Mouse (Mus musculus) small intestine, adult 2 months (tissue): ENCODE results near the gene Prdx2. TPM values are rescaled to one million over a fixed set of nuclear protein-coding genes. Genes with fewer than 3 reads are reported as not detected.

Source experiments
- H3K27ac ChIP-seq: fragments of 200-500 bp; 2 replicates; pipeline ENCODE4 v1.5.1; 2012; ENCODE audit warnings: low read depth, low read length, control low read depth, inconsistent platforms; ENCODE audit not compliant: insufficient read depth
- H3K27me3 ChIP-seq: fragments of 200-500 bp; 2 replicates; pipeline ENCODE4 v1.6.1; 2012; ENCODE audit warnings: mild to moderate bottlenecking, moderate library complexity, low read length, inconsistent platforms; ENCODE audit not compliant: control insufficient read depth, insufficient read depth
- H3K36me3 ChIP-seq: fragments of 200-500 bp; 2 replicates; pipeline ENCODE4 v1.6.1; 2012; ENCODE audit warnings: mild to moderate bottlenecking, low read length, control low read depth, inconsistent platforms; ENCODE audit not compliant: control insufficient read depth, insufficient read depth
- H3K4me1 ChIP-seq: fragments of 200-500 bp; 2 replicates; pipeline ENCODE4 v1.6.1; 2012; ENCODE audit warnings: low read length, inconsistent platforms, mixed read lengths; ENCODE audit not compliant: control insufficient read depth, insufficient read depth, insufficient read length
- H3K4me3 ChIP-seq: fragments of 200-500 bp; 2 replicates; pipeline ENCODE4 v1.5.1; 2012; ENCODE audit warnings: low read depth, mild to moderate bottlenecking, control low read depth, inconsistent platforms, low read length, moderate library complexity
- CTCF ChIP-seq: fragments of 200-500 bp; IDR thresholded peaks from 2 replicates; pipeline ENCODE4 v1.5.1; 2012; ENCODE audit warnings: low read depth, mild to moderate bottlenecking, control low read depth, inconsistent platforms, low read length, moderate library complexity, mixed read lengths; ENCODE audit not compliant: insufficient replicate concordance, insufficient read length; ENCODE audit errors: extremely low read depth
- POLR2A ChIP-seq: fragments of 200-500 bp; IDR thresholded peaks from 2 replicates; pipeline ENCODE4 v1.6.1; 2012; ENCODE audit warnings: low read depth, mild to moderate bottlenecking, control low read depth, inconsistent platforms, low read length, moderate library complexity
- WGBS: fragments of 180-500 bp; shearing (Covaris S2); methylation state at CpG from one replicate; pipeline ENCODE4 v1.1.7; 2018; 5-methylcytosine and 5-hydroxymethylcytosine counted together
- polyA plus RNA-seq: library from polyadenylated mRNA; depleted of rRNA; stranded (reverse); fragments of >200 nt; gene quantifications from 2 replicates; pipeline ENCODE4 v1.2.3, GENCODE M21; 2012

Prdx2 gene
- polyA plus RNA-seq, 1 experiment, result 141 TPM

GRCm38 (mm10) chr8:84975434-84975833, 6.0 kb downstream of the Prdx2 start:
- no peaks in the 10 kb centered on the region for H3K27me3 ChIP-seq
- TF ChIP-seq POLR2A (no peak), CTCF (peak; percentile 90; the same call in 1 of the 2 replicates)
- peaks cover 11% of the 10 kb centered on the region for H3K36me3 ChIP-seq
- H3K4me3 ChIP-seq, result peak overlapping the region; percentile 92; the same call in 1 of the 2 replicates
- WGBS, result 28% methylated on average over 7 of the region's 7 CpGs
- peaks cover 9% of the 10 kb centered on the region for H3K4me1 ChIP-seq
- peak overlapping the region; percentile 94 for H3K27ac ChIP-seq

GRCm38 (mm10) chr8:84976031-84976762, 6.8 kb downstream of the Prdx2 start:
- peaks cover 16% of the 10 kb centered on the region for H3K4me1 ChIP-seq
- H3K36me3 ChIP-seq, result peaks cover 8% of the 10 kb centered on the region
- under 1% methylated on average over 61 of the region's 61 CpGs for WGBS
- H3K27me3 ChIP-seq, result no peaks in the 10 kb centered on the region
- peak overlapping the region; percentile 92 for H3K4me3 ChIP-seq
- TF ChIP-seq POLR2A (peak; percentile 86), CTCF (no peak)
- H3K27ac ChIP-seq, result peak overlapping the region; percentile 94

- no peaks in the 10 kb centered on the region for H3K27me3 ChIP-seq
- TF ChIP-seq CTCF (no peak), POLR2A (no peak)
- WGBS, result 1% methylated on average over 25 of the region's 25 CpGs
- peaks cover 4% of the 10 kb centered on the region; the same call in 1 of the 2 replicates for H3K36me3 ChIP-seq
- peak overlapping the region; percentile 94 for H3K27ac ChIP-seq
- H3K4me1 ChIP-seq, result peaks cover 21% of the 10 kb centered on the region
- peak overlapping the region; percentile 92 for H3K4me3 ChIP-seq
These were observed 7.5 kb downstream of the Prdx2 start for GRCm38 (mm10) chr8:84976763-84977434.

GRCm38 (mm10) chr8:84977435-84978247, 8.3 kb downstream of the Prdx2 start:
- peaks cover 29% of the 10 kb centered on the region for H3K4me1 ChIP-seq
- H3K36me3 ChIP-seq, result 0 out of 2 replicates have a peak, but pooled peaks cover 4% of the 10 kb centered on the region
- peak overlapping the region; percentile 94 for H3K27ac ChIP-seq
- WGBS, result under 1% methylated on average over 70 of the region's 70 CpGs
- peak; percentile 33; the same call in 1 of the 2 replicates for TF ChIP-seq POLR2A
- no peak for TF ChIP-seq CTCF
- H3K4me3 ChIP-seq, result peak overlapping the region; percentile 92
- no peaks in the 10 kb centered on the region for H3K27me3 ChIP-seq

GRCm38 (mm10) chr8:84978248-84978940, 9.0 kb downstream of the Prdx2 start, which contains the start of gene Junb:
TSS of gene Junb (minus strand) at chr8:84978718.
- TF ChIP-seq POLR2A (peak; percentile 100), CTCF (no peak)
- WGBS, result under 1% methylated on average over 63 of the region's 63 CpGs
- Histone ChIP-seq H3K4me3 (peak within 1 kb of the TSS; percentile 92), H3K27me3 (no peaks in the 10 kb centered on the region), H3K36me3 (no peaks in the 10 kb centered on the region), H3K4me1 (peaks cover 32% of the 10 kb centered on the region), H3K27ac (peak within 1 kb of the TSS; percentile 99)

- Histone ChIP-seq H3K4me1 (peaks cover 42% of the 10 kb centered on the region), H3K36me3 (no peaks in the 10 kb centered on the region), H3K27me3 (no peaks in the 10 kb centered on the region), H3K27ac (peak overlapping the region; percentile 99), H3K4me3 (peak overlapping the region; percentile 67)
- TF ChIP-seq POLR2A (peak; percentile 43; the same call in 1 of the 2 replicates), CTCF (no peak)
- under 1% methylated on average over 42 of the region's 42 CpGs for WGBS
These were observed 10.4 kb downstream of the Prdx2 start for GRCm38 (mm10) chr8:84979599-84980421.
